Mouse (Mus musculus) forebrain, embryonic 11.5 days (tissue): Measurements from ENCODE around the gene Trappc6a. TPM values are rescaled to one million over a fixed set of nuclear protein-coding genes. Genes with fewer than 3 reads are reported as not detected.

ENCODE experiments used
- ATAC-seq: fragments of 200-750 bp; cut with Nextera tagmentation; replicated peaks from 2 replicates; pipeline ENCODE4 v1.8.0; 2017; ENCODE audit warnings: moderate TSS enrichment; ENCODE audit not compliant: low FRiP score
- DNase-seq: peaks from one replicate; pipeline ENCODE4 v3.0.0-alpha.2; 2017; ENCODE audit warnings: low spot score
- H3K27ac ChIP-seq: fragments of 300-500 bp; sonication (generic); 2 replicates; pipeline ENCODE4 v1.5.1; 2014; ENCODE audit warnings: low read depth, low read length
- H3K27me3 ChIP-seq: fragments of 300-500 bp; sonication (generic); 2 replicates; pipeline ENCODE4 v1.6.1; 2014; ENCODE audit warnings: mild to moderate bottlenecking, low read length, mixed read lengths; ENCODE audit not compliant: control insufficient read depth, insufficient read depth
- H3K36me3 ChIP-seq: fragments of 300-500 bp; sonication (generic); 2 replicates; pipeline ENCODE4 v1.6.1; 2014; ENCODE audit warnings: mild to moderate bottlenecking, low read length, moderate library complexity, mixed read lengths; ENCODE audit not compliant: control insufficient read depth, insufficient read depth
- H3K4me1 ChIP-seq: fragments of 300-500 bp; sonication (generic); replicated peaks from 2 replicates; pipeline ENCODE4 v1.6.1; 2014; ENCODE audit warnings: low read length, mixed read lengths; ENCODE audit not compliant: control insufficient read depth, insufficient read depth
- H3K4me2 ChIP-seq: fragments of 300-500 bp; sonication (generic); 2 replicates; pipeline ENCODE4 v1.6.1; 2014; ENCODE audit warnings: low read depth, mild to moderate bottlenecking, low read length, moderate library complexity, mixed read lengths; ENCODE audit not compliant: severe bottlenecking
- H3K4me3 ChIP-seq: fragments of 300-500 bp; sonication (generic); 2 replicates; pipeline ENCODE4 v1.5.1; 2014; ENCODE audit warnings: low read depth, low read length
- H3K9ac ChIP-seq: fragments of 300-500 bp; sonication (generic); 2 replicates; pipeline ENCODE4 v1.6.1; 2014; ENCODE audit warnings: low read length
- H3K9me3 ChIP-seq: fragments of 300-500 bp; sonication (generic); 2 replicates; pipeline ENCODE4 v1.6.1; 2016; ENCODE audit warnings: low read length, mixed read lengths; ENCODE audit not compliant: control insufficient read depth
- WGBS: fragments of 180-500 bp; shearing (Covaris S2); extraction: QIAGEN DNeasy Blood & Tissue Kit; methylation state at CpG from one replicate; pipeline ENCODE4 v1.1.7; 2014; 5-methylcytosine and 5-hydroxymethylcytosine counted together
- polyA plus RNA-seq: library from polyadenylated mRNA; unstranded; fragments of >200 nt; fragmentation: Nextera tagmentation; extraction: Ambion mirVana; gene quantifications from 2 replicates; pipeline ENCODE4 v1.2.1, GENCODE M21; 2014

Trappc6a gene
- polyA plus RNA-seq, 1 experiment from 2014 or later = 43.7 TPM

DNA sequence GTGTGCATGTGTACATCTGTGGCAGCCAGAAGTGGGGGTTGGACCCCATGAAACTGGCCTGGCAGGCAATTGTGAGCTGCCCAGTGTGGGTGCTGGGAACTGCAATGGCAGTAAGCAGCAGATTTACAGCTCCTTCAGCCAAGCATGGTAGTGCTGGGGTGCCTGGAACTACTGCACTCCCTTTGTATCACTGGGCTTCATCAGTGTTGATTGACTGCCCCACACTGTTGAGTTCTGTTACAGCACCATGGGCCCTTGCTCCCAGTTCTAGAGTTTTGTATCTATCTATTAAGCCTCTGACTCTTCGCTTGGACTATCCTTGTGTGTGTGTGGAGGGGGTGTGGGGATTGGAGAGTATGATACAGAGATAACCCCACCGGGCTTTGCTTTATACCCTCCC is 31.1 kb upstream of the Trappc6a start:
- no peak for ATAC-seq
- Histone ChIP-seq H3K27me3 (peaks cover 36% of the 10 kb centered on the region), H3K4me2 (no peak overlapping the region), H3K4me1 (peaks cover 3% of the 10 kb centered on the region), H3K27ac (no peak overlapping the region), H3K9me3 (no peaks in the 10 kb centered on the region), H3K9ac (no peak overlapping the region), H3K4me3 (no peak overlapping the region), H3K36me3 (no peaks in the 10 kb centered on the region)
- no peak for DNase-seq
- WGBS = 78% methylated on average over 2 of the region's 2 CpGs

DNA sequence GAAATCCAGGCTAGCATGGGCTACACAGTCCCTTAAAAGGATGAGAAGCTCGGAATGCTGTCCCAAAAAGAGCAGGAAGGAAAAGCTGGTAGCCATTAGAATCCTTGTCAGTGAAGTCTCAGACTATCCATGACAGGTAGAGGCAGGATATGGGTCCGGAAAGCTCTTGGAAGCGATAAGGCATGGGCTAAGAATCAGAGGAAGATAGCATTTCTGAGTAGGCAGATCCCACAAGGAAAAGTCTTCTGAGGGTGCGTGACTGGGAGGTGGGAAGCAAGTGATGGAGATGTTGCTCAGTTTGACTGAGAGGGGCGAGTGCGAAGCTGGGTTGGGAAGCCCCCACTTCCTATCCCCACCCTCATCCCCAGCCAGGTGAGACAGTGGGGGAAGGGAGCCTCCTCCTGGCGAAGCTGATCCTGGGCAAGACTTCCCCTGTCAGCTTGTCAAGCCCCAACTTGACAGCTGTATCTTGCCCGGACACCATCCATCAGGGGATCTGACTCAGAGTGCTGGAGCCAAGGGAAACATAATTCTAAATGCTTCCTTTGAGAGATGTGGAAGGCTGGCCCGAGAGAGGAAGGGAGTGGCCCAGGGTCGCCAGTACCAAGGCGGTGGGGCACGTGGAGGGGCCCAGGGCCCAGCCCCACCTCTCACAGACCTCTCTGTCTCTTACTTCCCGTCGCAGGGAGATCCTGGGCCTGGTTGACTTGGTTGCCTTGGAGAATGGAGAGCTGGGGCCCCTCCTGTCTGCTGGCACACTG is 30.4 kb upstream of the Trappc6a start:
- no peak overlapping the region for H3K4me2 ChIP-seq
- H3K4me3 ChIP-seq = no peak overlapping the region
- ATAC-seq = no peak
- H3K36me3 ChIP-seq = no peaks in the 10 kb centered on the region
- WGBS = 25% methylated on average over 14 of the region's 14 CpGs
- H3K27ac ChIP-seq = no peak overlapping the region
- H3K9me3 ChIP-seq = no peaks in the 10 kb centered on the region
- H3K9ac ChIP-seq = no peak overlapping the region
- H3K27me3 ChIP-seq = peaks cover 29% of the 10 kb centered on the region
- DNase-seq = no peak
- peaks cover 3% of the 10 kb centered on the region for H3K4me1 ChIP-seq

DNA sequence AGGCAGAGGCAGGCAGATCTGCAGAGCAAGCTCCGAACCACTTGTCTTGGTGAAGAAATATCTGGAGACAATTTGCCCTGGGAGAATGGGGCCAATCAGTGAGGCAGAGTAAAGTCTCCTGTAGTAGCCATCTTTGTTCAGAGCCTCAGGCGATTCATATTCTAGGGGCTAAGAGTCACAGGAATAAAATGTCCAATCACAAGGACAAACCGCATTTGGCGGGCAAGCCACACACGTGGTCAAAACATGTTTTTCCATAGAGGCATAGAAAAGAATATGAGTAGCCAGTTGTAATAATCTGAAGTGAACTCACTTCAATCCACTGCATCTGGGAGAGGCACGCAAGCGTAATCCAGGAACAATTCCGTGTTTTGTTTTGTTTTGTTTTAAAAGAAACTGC is 24.9 kb upstream of the Trappc6a start:
- peaks cover 8% of the 10 kb centered on the region; the same call in 1 of the 2 replicates for H3K27me3 ChIP-seq
- ATAC-seq = no peak
- WGBS = 83% methylated on average over 8 of the region's 8 CpGs

DNA sequence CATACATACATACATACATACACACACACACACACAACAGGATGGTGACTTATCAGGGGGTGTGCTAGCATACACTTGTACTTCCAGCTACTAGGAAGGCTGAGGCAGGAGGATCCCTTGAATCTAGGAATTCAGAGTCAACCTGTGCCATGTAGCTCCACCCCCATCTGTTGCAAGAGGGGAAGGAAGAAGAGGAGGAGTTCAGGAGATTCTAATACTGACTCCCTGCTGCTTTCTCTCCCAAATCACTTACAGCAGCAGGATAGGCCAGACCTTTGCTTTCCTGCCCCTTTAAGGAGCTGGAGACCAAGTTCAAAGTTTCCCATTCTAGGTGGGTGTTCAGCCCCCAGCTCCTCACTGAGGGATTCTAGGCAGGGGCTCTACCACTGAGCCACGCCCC is 22.7 kb upstream of the Trappc6a start:
- Histone ChIP-seq H3K4me2 (no peak overlapping the region), H3K27me3 (peaks cover 28% of the 10 kb centered on the region)
- 100% methylated on average over 1 of the region's 1 CpGs for WGBS

More for the DNA sequence above, 24.9 kb upstream of the Trappc6a start:
- no peak overlapping the region for H3K27ac ChIP-seq
- no peaks in the 10 kb centered on the region for H3K36me3 ChIP-seq
- no peak overlapping the region for H3K4me3 ChIP-seq
- H3K9ac ChIP-seq = no peak overlapping the region
- no peaks in the 10 kb centered on the region for H3K9me3 ChIP-seq
- H3K4me1 ChIP-seq = no peaks in the 10 kb centered on the region
- DNase-seq = no peak
- no peak overlapping the region for H3K4me2 ChIP-seq

DNA sequence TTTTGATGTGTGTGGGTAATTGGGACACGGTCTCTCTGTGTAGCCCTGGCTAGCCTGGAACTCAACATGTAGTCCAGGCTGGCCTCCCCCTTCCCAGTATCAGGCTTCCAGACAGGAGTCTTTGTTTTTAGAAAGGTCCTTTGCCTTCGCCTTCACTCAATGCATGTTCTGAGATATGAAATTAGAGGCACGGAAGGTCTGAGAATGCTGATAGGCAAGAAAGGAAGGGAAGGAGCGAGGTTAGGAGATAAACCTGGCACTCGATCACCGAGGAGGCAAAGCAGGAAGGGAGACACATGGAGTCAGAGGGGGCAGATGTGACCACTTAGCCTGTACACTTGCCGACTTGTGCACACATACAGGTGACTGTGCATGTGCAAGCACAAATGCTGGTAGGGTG is 21.6 kb upstream of the Trappc6a start:
- 91% methylated on average over 7 of the region's 7 CpGs for WGBS
- H3K27me3 ChIP-seq = peaks cover 39% of the 10 kb centered on the region

More for the DNA sequence above, 22.7 kb upstream of the Trappc6a start:
- H3K9me3 ChIP-seq = no peaks in the 10 kb centered on the region
- no peak overlapping the region for H3K27ac ChIP-seq
- DNase-seq (no peak), ATAC-seq (no peak)
- no peaks in the 10 kb centered on the region; the same call in 1 of the 2 replicates for H3K4me1 ChIP-seq
- no peak overlapping the region for H3K9ac ChIP-seq
- H3K4me3 ChIP-seq = no peak overlapping the region
- H3K36me3 ChIP-seq = no peaks in the 10 kb centered on the region

DNA sequence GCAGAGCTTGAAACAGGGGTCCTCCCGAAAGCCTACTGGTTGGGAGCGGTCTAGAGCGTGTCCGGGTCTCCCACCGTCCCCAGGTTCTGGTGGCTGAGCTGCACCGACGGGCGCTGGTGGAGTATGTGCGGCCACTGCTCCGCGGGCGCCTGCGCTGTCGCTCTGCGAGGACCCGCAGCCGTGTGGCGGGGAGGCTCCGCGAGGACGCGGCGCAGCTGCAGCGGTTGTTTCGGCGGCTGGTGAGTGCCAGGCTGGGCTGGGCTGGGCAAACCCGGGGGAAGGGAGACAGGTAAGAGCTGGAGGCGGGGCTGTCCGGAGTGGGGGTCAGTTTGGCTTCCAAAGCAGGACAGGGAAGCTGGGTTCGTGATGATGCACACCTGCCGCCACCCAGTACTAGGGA is 18.7 kb upstream of the Trappc6a start:
- H3K4me3 ChIP-seq = peak overlapping the region; percentile 15
- H3K4me2 ChIP-seq = 0 out of 2 replicates have a peak overlapping the region, but pooled peaks have one; percentile 21
- H3K9me3 ChIP-seq = no peaks in the 10 kb centered on the region
- ATAC-seq (no peak), DNase-seq (no peak)
- no peaks in the 10 kb centered on the region; the same call in none of the 2 replicates for H3K4me1 ChIP-seq
- H3K9ac ChIP-seq = no peak overlapping the region; the same call in 1 of the 2 replicates
- peaks cover 46% of the 10 kb centered on the region for H3K27me3 ChIP-seq
- WGBS = 2% methylated on average over 31 of the region's 31 CpGs
- no peak overlapping the region for H3K27ac ChIP-seq
- no peaks in the 10 kb centered on the region for H3K36me3 ChIP-seq

More for the DNA sequence above, 21.6 kb upstream of the Trappc6a start:
- no peak overlapping the region for H3K9ac ChIP-seq
- H3K27ac ChIP-seq = no peak overlapping the region
- no peaks in the 10 kb centered on the region; the same call in none of the 2 replicates for H3K4me1 ChIP-seq
- H3K9me3 ChIP-seq = no peaks in the 10 kb centered on the region
- H3K36me3 ChIP-seq = no peaks in the 10 kb centered on the region
- H3K4me2 ChIP-seq = no peak overlapping the region
- no peak for ATAC-seq
- no peak overlapping the region for H3K4me3 ChIP-seq
- no peak for DNase-seq

DNA sequence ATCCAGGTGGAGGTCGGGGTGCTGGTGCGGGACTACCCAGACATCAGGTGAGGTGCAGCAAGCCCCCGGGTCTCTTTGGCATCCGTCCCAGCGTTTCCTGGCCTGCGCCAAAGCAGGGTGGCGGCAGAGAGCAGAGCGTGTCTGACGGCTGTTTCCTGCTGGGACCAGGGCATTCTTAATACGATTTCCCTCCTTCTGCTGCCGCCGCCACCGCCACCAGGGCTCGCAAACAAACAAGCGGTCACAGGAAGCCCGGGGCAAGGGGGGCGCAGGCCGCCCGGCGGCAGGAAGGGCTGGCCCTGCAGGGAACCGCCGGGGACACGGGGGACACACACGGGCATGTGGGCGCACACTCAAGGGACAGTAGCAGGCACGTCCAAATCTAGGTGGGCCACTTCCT is 16.5 kb upstream of the Trappc6a start:
- 2% methylated on average over 26 of the region's 26 CpGs for WGBS
- H3K27me3 ChIP-seq = peaks cover 46% of the 10 kb centered on the region
- no peaks in the 10 kb centered on the region; the same call in none of the 2 replicates for H3K4me1 ChIP-seq
- H3K4me3 ChIP-seq = no peak overlapping the region; the same call in 1 of the 2 replicates
- ATAC-seq = no peak
- H3K4me2 ChIP-seq = peak overlapping the region; percentile 31; the same call in 1 of the 2 replicates
- H3K36me3 ChIP-seq = no peaks in the 10 kb centered on the region
- no peaks in the 10 kb centered on the region for H3K9me3 ChIP-seq
- H3K27ac ChIP-seq = no peak overlapping the region
- no peak overlapping the region; the same call in 1 of the 2 replicates for H3K9ac ChIP-seq
- DNase-seq = no peak

DNA sequence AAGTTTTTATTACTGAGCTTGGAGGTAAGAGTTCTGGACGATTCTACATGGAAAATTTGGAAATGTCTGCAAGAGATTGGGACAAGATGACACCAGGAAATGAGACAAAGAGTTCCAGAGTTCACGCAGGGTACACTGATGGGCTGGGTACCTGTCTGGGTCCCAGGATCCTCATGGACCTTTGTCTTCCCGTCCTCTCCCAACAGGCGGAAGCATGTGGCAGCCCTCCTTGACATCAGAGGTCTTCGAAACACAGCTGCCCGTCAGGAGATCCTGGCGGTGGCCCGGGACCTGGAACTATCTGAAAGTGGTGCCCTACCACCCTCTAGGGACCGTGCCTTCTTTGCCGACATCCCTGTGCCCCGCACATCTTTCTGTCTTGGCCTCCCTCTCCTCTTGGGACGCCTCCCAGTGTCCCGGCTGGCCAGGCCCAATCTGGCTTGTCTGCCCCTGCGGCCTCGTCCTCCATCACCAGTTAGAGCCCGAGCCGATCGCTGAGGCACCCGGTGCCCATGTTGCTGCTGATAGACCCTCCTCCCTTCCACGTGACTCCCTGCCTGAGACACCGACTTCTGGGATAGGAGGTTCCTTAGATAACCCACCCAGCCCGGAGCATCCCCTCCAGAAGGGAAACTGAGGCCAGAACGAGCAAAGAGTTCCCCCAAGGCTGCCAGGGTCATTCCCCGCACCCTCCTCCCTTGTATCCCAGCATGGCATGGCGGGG is 13.3 kb upstream of the Trappc6a start:
- 86% methylated on average over 25 of the region's 25 CpGs for WGBS
- no peak overlapping the region for H3K9ac ChIP-seq
- no peaks in the 10 kb centered on the region for H3K36me3 ChIP-seq
- no peak for DNase-seq
- H3K4me3 ChIP-seq = no peak overlapping the region
- H3K4me2 ChIP-seq = no peak overlapping the region
- no peak overlapping the region for H3K27ac ChIP-seq
- H3K4me1 ChIP-seq = no peaks in the 10 kb centered on the region; the same call in 1 of the 2 replicates
- no peaks in the 10 kb centered on the region for H3K9me3 ChIP-seq
- no peak for ATAC-seq
- peaks cover 24% of the 10 kb centered on the region for H3K27me3 ChIP-seq
